Mouse (Mus musculus) urinary bladder, postnatal 14 days (tissue): ENCODE data around the gene Ankrd6.

Source experiments
- DNase-seq: peaks from one replicate; pipeline ENCODE4 v3.0.0; 2021; ENCODE audit warnings: low spot score

Ankrd6 gene

GRCm38 (mm10) chr4:32854956-32855355 is 95.7 kb downstream of the Ankrd6 start:
- DNase-seq = no peak

GRCm38 (mm10) chr4:32853609-32854188 is 96.9 kb downstream of the Ankrd6 start:
- DNase-seq = no peak

- DNase-seq = no peak
These were observed 97.8 kb downstream of the Ankrd6 start for GRCm38 (mm10) chr4:32852819-32853218.

GRCm38 (mm10) chr4:32852294-32852693 is 98.3 kb downstream of the Ankrd6 start:
- DNase-seq = no peak

GRCm38 (mm10) chr4:32838401-32838800 is 112.2 kb downstream of the Ankrd6 start:
- DNase-seq = no peak

- no peak for DNase-seq
These were observed 114.6 kb downstream of the Ankrd6 start for GRCm38 (mm10) chr4:32836071-32836470.

GRCm38 (mm10) chr4:32834541-32834940 is 116.1 kb downstream of the Ankrd6 start:
- no peak for DNase-seq

- DNase-seq = no peak
These were observed 117.0 kb downstream of the Ankrd6 start for GRCm38 (mm10) chr4:32833494-32834282.

- no peak for DNase-seq
These were observed 121.3 kb downstream of the Ankrd6 start for GRCm38 (mm10) chr4:32829316-32829715.

GRCm38 (mm10) chr4:32828385-32829077 is 122.1 kb downstream of the Ankrd6 start:
- no peak for DNase-seq

GRCm38 (mm10) chr4:32826925-32827324 is 123.7 kb downstream of the Ankrd6 start:
- peak; percentile 25 for DNase-seq

GRCm38 (mm10) chr4:32824254-32824653 is 126.4 kb downstream of the Ankrd6 start:
- no peak for DNase-seq

GRCm38 (mm10) chr4:32820676-32821075 is 130.0 kb downstream of the Ankrd6 start:
- no peak for DNase-seq

GRCm38 (mm10) chr4:32817478-32817877 is 133.2 kb downstream of the Ankrd6 start:
- DNase-seq = no peak

GRCm38 (mm10) chr4:32800577-32801170 is 150.0 kb downstream of the Ankrd6 start:
- DNase-seq = no peak

GRCm38 (mm10) chr4:32799966-32800576 is 150.6 kb downstream of the Ankrd6 start, which contains the start of gene Lyrm2:
Lyrm2 (plus strand) TSS chr4:32800253.
- DNase-seq = peak; percentile 75

GRCm38 (mm10) chr4:32798976-32799375 is 151.7 kb downstream of the Ankrd6 start:
- no peak for DNase-seq

- no peak for DNase-seq
These were observed 161.6 kb downstream of the Ankrd6 start for GRCm38 (mm10) chr4:32789020-32789419.

GRCm38 (mm10) chr4:32787110-32787509 is 163.5 kb downstream of the Ankrd6 start:
- no peak for DNase-seq

- no peak for DNase-seq
These were observed 170.6 kb downstream of the Ankrd6 start for GRCm38 (mm10) chr4:32779996-32780395.

- no peak for DNase-seq
These were observed 180.3 kb downstream of the Ankrd6 start for GRCm38 (mm10) chr4:32770284-32770810.

GRCm38 (mm10) chr4:32768046-32768445 is 182.6 kb downstream of the Ankrd6 start:
- no peak for DNase-seq
